Mouse (Mus musculus) heart, postnatal 0 days (tissue): ENCODE results near the gene Iqcc. TPM values are rescaled to one million over a fixed set of nuclear protein-coding genes. Genes with fewer than 3 reads are reported as not detected.

Source experiments
- ATAC-seq: fragments of 200-750 bp; cut with Nextera tagmentation; 2 replicates; pipeline ENCODE4 v1.8.0; 2017; ENCODE audit warnings: low read depth, moderate number of reproducible peaks, moderate library complexity; ENCODE audit not compliant: insufficient read depth
- DNase-seq: peaks from one replicate; pipeline ENCODE4 v3.0.0-alpha.2; 2016; ENCODE audit warnings: low spot score
- H3K27ac ChIP-seq: fragments of 300-500 bp; sonication (generic); 2 replicates; pipeline ENCODE4 v1.5.1; 2014; ENCODE audit warnings: low read depth, mild to moderate bottlenecking
- H3K27me3 ChIP-seq: fragments of 300-500 bp; sonication (generic); 2 replicates; pipeline ENCODE4 v1.6.1; 2014; ENCODE audit warnings: low read length, mixed read lengths; ENCODE audit not compliant: control insufficient read depth, insufficient read depth
- H3K36me3 ChIP-seq: fragments of 300-500 bp; sonication (generic); replicated peaks from 2 replicates; pipeline ENCODE4 v1.6.1; 2014; ENCODE audit warnings: low read length, mixed read lengths; ENCODE audit not compliant: control insufficient read depth, insufficient read depth
- H3K4me1 ChIP-seq: fragments of 300-500 bp; sonication (generic); 2 replicates; pipeline ENCODE4 v1.6.1; 2014; ENCODE audit warnings: antibody characterized with exemption; ENCODE audit not compliant: control insufficient read depth, insufficient read depth
- H3K4me2 ChIP-seq: fragments of 300-500 bp; sonication (generic); 2 replicates; pipeline ENCODE4 v1.6.1; 2014; ENCODE audit warnings: low read depth, mild to moderate bottlenecking, low read length, moderate library complexity
- H3K4me3 ChIP-seq: fragments of 300-500 bp; sonication (generic); 2 replicates; pipeline ENCODE4 v1.5.1; 2014; ENCODE audit warnings: low read depth, low read length
- H3K9ac ChIP-seq: fragments of 300-500 bp; sonication (generic); replicated peaks from 2 replicates; pipeline ENCODE4 v1.6.1; 2014; ENCODE audit warnings: low read depth, low read length, mixed read lengths
- H3K9me3 ChIP-seq: fragments of 300-500 bp; sonication (generic); replicated peaks from 2 replicates; pipeline ENCODE4 v1.6.1; 2016; ENCODE audit warnings: low read length; ENCODE audit not compliant: control insufficient read depth
- CTCF ChIP-seq: IDR thresholded peaks from 2 replicates; pipeline ENCODE4 v1.5.1; 2016; ENCODE audit warnings: antibody characterized with exemption, control low read depth, low read depth
- EP300 ChIP-seq: IDR thresholded peaks from 2 replicates; pipeline ENCODE4 v1.6.1; 2016; ENCODE audit warnings: antibody characterized with exemption, low read depth
- WGBS: fragments of 180-500 bp; shearing (Covaris S2); extraction: QIAGEN DNeasy Blood & Tissue Kit; methylation state at CpG from one replicate; pipeline ENCODE4 v1.1.7; 2014; 5-methylcytosine and 5-hydroxymethylcytosine counted together
- polyA plus RNA-seq: library from polyadenylated mRNA; unstranded; fragments of >200 nt; fragmentation: Nextera tagmentation; extraction: Ambion mirVana; gene quantifications from 2 replicates; pipeline ENCODE4 v1.2.1, GENCODE M21; 2015
- total RNA-seq: library from RNA; depleted of rRNA; stranded (reverse); fragments of >200 nt; gene quantifications from 2 replicates; pipeline ENCODE4 v1.2.3, GENCODE M21; 2014; ENCODE audit warnings: low replicate concordance

Iqcc gene
- total and polyA plus RNA-seq, 2 experiments from 2014 or later, result 6.3 to 23.0 TPM

DNA sequence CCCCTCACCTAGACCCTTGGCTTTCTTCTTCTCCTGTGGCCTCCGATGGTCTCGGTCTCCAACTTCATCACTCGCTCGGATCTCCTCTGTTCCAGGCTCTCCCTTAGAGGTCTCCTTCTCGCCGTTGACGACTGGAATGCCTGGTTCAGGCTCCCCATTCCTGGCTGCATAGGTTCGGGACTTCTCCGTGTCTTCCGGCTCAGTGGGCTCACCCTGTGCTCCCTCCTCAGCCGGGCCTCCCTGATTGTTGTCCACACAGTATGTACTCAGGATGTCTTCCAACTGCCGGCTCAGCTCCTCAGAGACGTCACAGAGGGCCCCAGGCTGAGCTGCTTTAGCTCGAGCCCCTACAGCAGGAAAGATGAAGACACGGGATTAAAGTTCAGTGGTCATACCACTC lies 20.3 kb upstream of the Iqcc start:
- Histone ChIP-seq H3K4me2 (peak overlapping the region; percentile 91), H3K27me3 (no peaks in the 10 kb centered on the region), H3K9ac (0 out of 2 replicates have a peak overlapping the region, but pooled peaks have one; percentile 11), H3K36me3 (peaks cover 43% of the 10 kb centered on the region), H3K4me3 (peak overlapping the region; percentile 72; the same call in 1 of the 2 replicates), H3K9me3 (no peaks in the 10 kb centered on the region), H3K4me1 (peaks cover 21% of the 10 kb centered on the region), H3K27ac (no peak overlapping the region)
- DNase-seq, result no peak
- WGBS, result 75% methylated on average over 15 of the region's 15 CpGs
- TF ChIP-seq EP300, result no peak
- TF ChIP-seq CTCF, result no peak
- no peak for ATAC-seq

DNA sequence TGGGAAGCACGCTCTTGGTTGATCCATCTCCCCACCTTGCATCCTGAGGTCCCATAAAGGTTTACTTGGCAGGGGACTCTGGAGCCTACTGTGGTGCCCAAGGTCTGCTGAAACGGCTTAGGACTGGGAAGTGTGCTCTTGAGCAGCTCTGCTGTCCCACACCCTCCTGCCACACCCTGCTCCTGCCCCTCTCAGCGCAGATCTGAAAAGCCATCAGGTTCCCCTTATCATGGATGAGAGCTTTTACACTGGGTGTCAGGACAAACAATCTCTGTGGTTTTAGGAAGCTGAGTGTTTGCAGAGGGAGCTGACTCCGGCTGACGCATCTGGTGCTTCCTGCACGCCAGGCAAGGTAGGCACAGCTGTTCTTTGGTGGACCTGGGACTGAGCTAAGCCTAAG lies 15.0 kb upstream of the Iqcc start:
- WGBS, result 92% methylated on average over 6 of the region's 6 CpGs
- H3K9ac ChIP-seq, result no peak overlapping the region
- no peak overlapping the region for H3K27ac ChIP-seq
- H3K27me3 ChIP-seq, result no peaks in the 10 kb centered on the region
- DNase-seq, result no peak
- ATAC-seq, result no peak
- no peaks in the 10 kb centered on the region for H3K9me3 ChIP-seq
- no peak overlapping the region for H3K4me3 ChIP-seq
- H3K4me1 ChIP-seq, result peaks cover 8% of the 10 kb centered on the region; the same call in 1 of the 2 replicates
- peaks cover 96% of the 10 kb centered on the region for H3K36me3 ChIP-seq
- TF ChIP-seq EP300 (no peak), CTCF (no peak)
- no peak overlapping the region for H3K4me2 ChIP-seq

DNA sequence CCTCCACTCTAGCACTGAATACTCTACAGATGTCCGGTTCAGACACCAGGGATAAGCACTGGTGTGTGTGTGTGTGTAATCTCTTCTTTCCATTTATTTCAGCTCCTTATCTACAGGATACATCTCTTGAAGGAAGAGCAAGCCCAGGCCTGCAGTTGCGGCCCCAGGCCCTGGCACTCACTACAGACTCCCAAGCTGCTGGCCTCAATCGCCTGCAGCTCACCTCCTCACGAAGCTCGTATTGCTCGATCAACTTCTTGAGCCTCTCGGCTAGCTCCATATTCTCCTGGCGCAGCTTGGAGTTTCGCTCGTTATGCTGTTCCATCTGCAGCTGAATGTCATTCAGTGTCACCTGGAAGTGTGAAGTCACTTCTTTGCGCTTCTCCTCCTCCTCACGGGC lies 13.0 kb upstream of the Iqcc start:
- no peak overlapping the region for H3K4me3 ChIP-seq
- no peak overlapping the region for H3K4me2 ChIP-seq
- no peaks in the 10 kb centered on the region for H3K4me1 ChIP-seq
- WGBS, result 86% methylated on average over 12 of the region's 12 CpGs
- no peak for TF ChIP-seq CTCF
- TF ChIP-seq EP300, result no peak
- no peak overlapping the region for H3K9ac ChIP-seq
- H3K27me3 ChIP-seq, result no peaks in the 10 kb centered on the region
- no peaks in the 10 kb centered on the region for H3K9me3 ChIP-seq
- DNase-seq (no peak), ATAC-seq (no peak)
- H3K27ac ChIP-seq, result no peak overlapping the region
- peaks cover 98% of the 10 kb centered on the region for H3K36me3 ChIP-seq

DNA sequence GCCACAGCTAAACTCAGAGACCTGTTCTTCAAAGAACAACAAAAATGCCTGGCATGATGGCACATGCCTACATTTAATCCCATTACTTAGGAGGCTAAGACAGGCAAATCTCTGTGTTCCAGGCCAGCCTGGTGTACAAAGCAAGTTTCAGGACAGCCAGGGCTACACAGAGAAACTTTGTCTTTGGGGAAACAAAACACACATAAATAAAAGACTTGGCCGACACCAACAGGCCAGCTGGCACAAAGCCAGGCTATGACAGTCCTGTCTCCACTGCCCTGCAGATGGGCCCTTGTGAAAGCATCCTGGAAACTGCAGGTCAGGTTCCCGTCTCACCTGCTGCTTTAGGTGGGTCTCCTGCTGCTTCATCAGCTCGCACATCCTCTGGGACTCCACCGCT lies 12.0 kb upstream of the Iqcc start:
- no peak for TF ChIP-seq CTCF
- no peak for TF ChIP-seq EP300
- Histone ChIP-seq H3K4me1 (no peaks in the 10 kb centered on the region), H3K9me3 (no peaks in the 10 kb centered on the region), H3K27me3 (no peaks in the 10 kb centered on the region), H3K36me3 (peaks cover 98% of the 10 kb centered on the region), H3K4me3 (no peak overlapping the region), H3K9ac (no peak overlapping the region), H3K4me2 (no peak overlapping the region), H3K27ac (no peak overlapping the region)
- WGBS, result 61% methylated on average over 4 of the region's 4 CpGs
- ATAC-seq (no peak), DNase-seq (no peak)

DNA sequence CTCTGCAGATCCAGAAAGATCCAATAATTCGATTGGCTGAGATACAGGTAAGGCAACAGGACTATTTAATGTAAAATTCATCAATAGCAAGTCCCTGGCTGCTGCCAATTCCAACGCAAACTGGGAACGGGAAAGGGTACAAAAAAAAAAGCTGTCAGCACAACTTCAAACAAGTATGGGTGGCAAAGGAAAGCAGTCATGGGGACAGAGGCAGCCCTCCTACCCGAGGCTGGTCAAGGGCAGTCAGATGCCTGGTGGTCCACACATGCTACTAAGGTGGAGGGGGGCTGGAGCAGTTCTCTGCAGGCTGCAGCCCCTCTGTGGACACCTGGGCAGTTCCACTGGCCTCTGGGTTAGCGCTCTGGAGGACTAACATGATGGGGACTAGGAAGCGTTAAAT lies 7.1 kb upstream of the Iqcc start:
- no peak for DNase-seq
- no peak overlapping the region for H3K27ac ChIP-seq
- no peaks in the 10 kb centered on the region for H3K9me3 ChIP-seq
- no peak for TF ChIP-seq CTCF
- TF ChIP-seq EP300, result no peak
- no peaks in the 10 kb centered on the region for H3K27me3 ChIP-seq
- H3K4me1 ChIP-seq, result peaks cover 30% of the 10 kb centered on the region
- H3K36me3 ChIP-seq, result peaks cover 54% of the 10 kb centered on the region
- H3K4me2 ChIP-seq, result no peak overlapping the region
- ATAC-seq, result no peak
- no peak overlapping the region for H3K4me3 ChIP-seq
- 65% methylated on average over 6 of the region's 6 CpGs for WGBS
- H3K9ac ChIP-seq, result no peak overlapping the region

DNA sequence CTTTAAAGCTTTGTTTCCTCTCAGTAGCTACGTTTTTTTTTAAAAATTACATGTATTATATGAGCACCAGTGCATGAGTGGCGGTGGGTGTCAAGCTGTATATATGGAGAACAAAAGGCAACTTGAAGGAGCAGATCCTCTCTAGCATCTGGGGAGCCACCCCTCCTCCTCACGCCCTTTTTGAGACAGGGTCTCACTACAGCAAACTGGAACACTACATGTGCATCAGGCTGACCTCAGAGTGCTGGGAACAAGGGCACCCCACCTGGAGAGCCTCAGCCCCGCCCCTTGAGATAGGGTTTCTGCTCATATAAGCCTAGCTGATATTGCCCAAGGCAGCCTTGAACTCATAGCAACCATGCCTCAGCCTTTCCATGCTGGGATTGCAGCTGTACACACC lies 6.6 kb upstream of the Iqcc start:
- no peak overlapping the region for H3K9ac ChIP-seq
- no peaks in the 10 kb centered on the region for H3K9me3 ChIP-seq
- H3K27me3 ChIP-seq, result no peaks in the 10 kb centered on the region
- peaks cover 53% of the 10 kb centered on the region for H3K36me3 ChIP-seq
- ATAC-seq (no peak), DNase-seq (no peak)
- H3K27ac ChIP-seq, result peak overlapping the region; percentile 89; the same call in 1 of the 2 replicates
- no peak for TF ChIP-seq CTCF
- no peak for TF ChIP-seq EP300
- 50% methylated on average over 4 of the region's 4 CpGs for WGBS
- H3K4me1 ChIP-seq, result peaks cover 30% of the 10 kb centered on the region
- 0 out of 2 replicates have a peak overlapping the region, but pooled peaks have one; percentile 84 for H3K4me2 ChIP-seq
- H3K4me3 ChIP-seq, result no peak overlapping the region
